Mouse (Mus musculus) heart, embryonic 16.5 days (tissue): ENCODE data around the gene Mras. TPM values are rescaled to one million over a fixed set of nuclear protein-coding genes. Genes with fewer than 3 reads are reported as not detected.

Source experiments
- ATAC-seq: fragments of 200-750 bp; cut with Nextera tagmentation; replicated peaks from 2 replicates; pipeline ENCODE4 v1.8.0; 2017; ENCODE audit warnings: moderate number of reproducible peaks; ENCODE audit not compliant: insufficient read depth, low FRiP score; ENCODE audit errors: extremely low read depth
- H3K27ac ChIP-seq: fragments of 300-500 bp; sonication (generic); 2 replicates; pipeline ENCODE4 v1.5.1; 2014; ENCODE audit warnings: mild to moderate bottlenecking, low read length, control low read depth, moderate library complexity
- H3K27me3 ChIP-seq: fragments of 300-500 bp; sonication (generic); 2 replicates; pipeline ENCODE4 v1.6.1; 2014; ENCODE audit warnings: low read length, mixed read lengths; ENCODE audit not compliant: control insufficient read depth, insufficient read depth
- H3K36me3 ChIP-seq: fragments of 300-500 bp; sonication (generic); 2 replicates; pipeline ENCODE4 v1.6.1; 2014; ENCODE audit not compliant: control insufficient read depth, insufficient read depth
- H3K4me1 ChIP-seq: fragments of 300-500 bp; sonication (generic); 2 replicates; pipeline ENCODE4 v1.6.1; 2014; ENCODE audit warnings: low read length, mixed read lengths; ENCODE audit not compliant: control insufficient read depth, insufficient read depth
- H3K4me2 ChIP-seq: fragments of 300-500 bp; sonication (generic); 2 replicates; pipeline ENCODE4 v1.6.1; 2014; ENCODE audit warnings: low read depth, mild to moderate bottlenecking, control low read depth, low read length
- H3K4me3 ChIP-seq: fragments of 300-500 bp; sonication (generic); 2 replicates; pipeline ENCODE4 v1.5.1; 2014; ENCODE audit warnings: mild to moderate bottlenecking, control low read depth, low read length
- H3K9ac ChIP-seq: fragments of 300-500 bp; sonication (generic); 2 replicates; pipeline ENCODE4 v1.6.1; 2014; ENCODE audit warnings: low read length, control low read depth
- H3K9me3 ChIP-seq: fragments of 300-500 bp; sonication (generic); replicated peaks from 2 replicates; pipeline ENCODE4 v1.6.1; 2016; ENCODE audit warnings: low read length; ENCODE audit not compliant: control insufficient read depth
- WGBS: fragments of 180-500 bp; shearing (Covaris S2); extraction: QIAGEN DNeasy Blood & Tissue Kit; methylation state at CpG from one replicate; pipeline ENCODE4 v1.1.7; 2014; 5-methylcytosine and 5-hydroxymethylcytosine counted together
- polyA plus RNA-seq: library from polyadenylated mRNA; unstranded; fragments of >200 nt; fragmentation: Nextera tagmentation; extraction: Ambion mirVana; gene quantifications from 2 replicates; pipeline ENCODE4 v1.2.1, GENCODE M21; 2015

The Mras gene
- polyA plus RNA-seq, 1 experiment from 2014 or later, result 15.0 TPM

GRCm38 (mm10) chr9:99401288-99401974, 35.8 kb downstream of the Mras start:
- ATAC-seq, result peak; percentile 35; the same call in 1 of the 2 replicates
- H3K4me1 ChIP-seq, result peaks cover 21% of the 10 kb centered on the region
- H3K4me3 ChIP-seq, result no peak overlapping the region
- H3K27me3 ChIP-seq, result no peaks in the 10 kb centered on the region
- H3K9me3 ChIP-seq, result no peaks in the 10 kb centered on the region
- H3K4me2 ChIP-seq, result no peak overlapping the region
- no peaks in the 10 kb centered on the region for H3K36me3 ChIP-seq
- WGBS, result 60% methylated on average over 9 of the region's 9 CpGs
- no peak overlapping the region for H3K9ac ChIP-seq
- peak overlapping the region; percentile 46 for H3K27ac ChIP-seq

- H3K27me3 ChIP-seq, result no peaks in the 10 kb centered on the region
- no peak overlapping the region for H3K27ac ChIP-seq
- no peaks in the 10 kb centered on the region for H3K9me3 ChIP-seq
- H3K4me1 ChIP-seq, result peaks cover 21% of the 10 kb centered on the region
- ATAC-seq, result no peak
- no peaks in the 10 kb centered on the region for H3K36me3 ChIP-seq
- H3K9ac ChIP-seq, result no peak overlapping the region
- no peak overlapping the region for H3K4me3 ChIP-seq
- H3K4me2 ChIP-seq, result no peak overlapping the region
- 58% methylated on average over 6 of the region's 6 CpGs for WGBS
Observed at GRCm38 (mm10) chr9:99400781-99401180, 36.4 kb downstream of the Mras start.

- H3K4me3 ChIP-seq, result no peak overlapping the region
- no peak overlapping the region for H3K9ac ChIP-seq
- no peak overlapping the region for H3K4me2 ChIP-seq
- no peak overlapping the region for H3K27ac ChIP-seq
- H3K4me1 ChIP-seq, result peaks cover 21% of the 10 kb centered on the region
- H3K36me3 ChIP-seq, result peaks cover 6% of the 10 kb centered on the region; the same call in 1 of the 2 replicates
- H3K27me3 ChIP-seq, result no peaks in the 10 kb centered on the region
- ATAC-seq, result no peak; the same call in 1 of the 2 replicates
- 70% methylated on average over 13 of the region's 13 CpGs for WGBS
- no peaks in the 10 kb centered on the region for H3K9me3 ChIP-seq
Observed at GRCm38 (mm10) chr9:99397056-99397815, 39.9 kb downstream of the Mras start.

- Histone ChIP-seq H3K27me3 (no peaks in the 10 kb centered on the region), H3K9me3 (no peaks in the 10 kb centered on the region), H3K36me3 (peaks cover 8% of the 10 kb centered on the region; the same call in 1 of the 2 replicates), H3K9ac (no peak overlapping the region), H3K4me3 (no peak overlapping the region), H3K4me2 (no peak overlapping the region), H3K4me1 (0 out of 2 replicates have a peak, but pooled peaks cover 5% of the 10 kb centered on the region), H3K27ac (no peak overlapping the region)
- 78% methylated on average over 11 of the region's 11 CpGs for WGBS
- ATAC-seq, result no peak
Observed at GRCm38 (mm10) chr9:99394366-99394765, 42.8 kb downstream of the Mras start.

- Histone ChIP-seq H3K9ac (no peak overlapping the region), H3K4me2 (no peak overlapping the region), H3K27me3 (no peaks in the 10 kb centered on the region), H3K27ac (no peak overlapping the region), H3K36me3 (peaks cover 8% of the 10 kb centered on the region; the same call in 1 of the 2 replicates), H3K4me1 (0 out of 2 replicates have a peak, but pooled peaks cover 5% of the 10 kb centered on the region), H3K9me3 (no peaks in the 10 kb centered on the region), H3K4me3 (no peak overlapping the region)
- 91% methylated on average over 8 of the region's 8 CpGs for WGBS
- ATAC-seq, result no peak
Observed at GRCm38 (mm10) chr9:99393146-99393545, 44.0 kb downstream of the Mras start.

GRCm38 (mm10) chr9:99391557-99391956, 45.6 kb downstream of the Mras start:
- 91% methylated on average over 10 of the region's 10 CpGs for WGBS

GRCm38 (mm10) chr9:99390716-99391115, 46.5 kb downstream of the Mras start:
- Histone ChIP-seq H3K36me3 (peaks cover 8% of the 10 kb centered on the region; the same call in 1 of the 2 replicates), H3K9ac (no peak overlapping the region), H3K4me1 (no peaks in the 10 kb centered on the region), H3K27ac (no peak overlapping the region), H3K27me3 (no peaks in the 10 kb centered on the region), H3K9me3 (no peaks in the 10 kb centered on the region), H3K4me2 (no peak overlapping the region), H3K4me3 (no peak overlapping the region)
- 66% methylated on average over 2 of the region's 2 CpGs for WGBS
- no peak for ATAC-seq

More at GRCm38 (mm10) chr9:99391557-99391956, 45.6 kb downstream of the Mras start:
- Histone ChIP-seq H3K36me3 (peaks cover 8% of the 10 kb centered on the region; the same call in 1 of the 2 replicates), H3K27me3 (no peaks in the 10 kb centered on the region), H3K4me3 (no peak overlapping the region), H3K9ac (no peak overlapping the region), H3K27ac (no peak overlapping the region), H3K4me2 (no peak overlapping the region), H3K9me3 (no peaks in the 10 kb centered on the region), H3K4me1 (no peaks in the 10 kb centered on the region)
- no peak for ATAC-seq

- H3K27me3 ChIP-seq, result no peaks in the 10 kb centered on the region
- peaks cover 8% of the 10 kb centered on the region; the same call in 1 of the 2 replicates for H3K36me3 ChIP-seq
- H3K4me2 ChIP-seq, result no peak overlapping the region
- no peak for ATAC-seq
- H3K4me1 ChIP-seq, result no peaks in the 10 kb centered on the region
- no peak overlapping the region for H3K4me3 ChIP-seq
- H3K9ac ChIP-seq, result no peak overlapping the region
- no peak overlapping the region for H3K27ac ChIP-seq
- 63% methylated on average over 5 of the region's 5 CpGs for WGBS
- no peaks in the 10 kb centered on the region for H3K9me3 ChIP-seq
Observed at GRCm38 (mm10) chr9:99390201-99390600, 47.0 kb downstream of the Mras start.

- H3K27me3 ChIP-seq, result no peaks in the 10 kb centered on the region
- H3K4me2 ChIP-seq, result no peak overlapping the region
- no peak overlapping the region for H3K27ac ChIP-seq
- H3K9ac ChIP-seq, result no peak overlapping the region
- H3K4me3 ChIP-seq, result no peak overlapping the region
- no peaks in the 10 kb centered on the region for H3K4me1 ChIP-seq
- ATAC-seq, result no peak
- peaks cover 8% of the 10 kb centered on the region; the same call in 1 of the 2 replicates for H3K36me3 ChIP-seq
- WGBS, result 80% methylated on average over 8 of the region's 8 CpGs
- H3K9me3 ChIP-seq, result no peaks in the 10 kb centered on the region
Observed at GRCm38 (mm10) chr9:99389506-99389905, 47.7 kb downstream of the Mras start.
